Mouse (Mus musculus) 416B (cell line): ENCODE data around the gene Nipa1.
"Not testable (repeated sequence)": the region's sequence is repeated elsewhere in the genome, so short reads cannot be mapped to it uniquely, and the experiment has no call there.

Experiments
- DNase-seq: peaks from one replicate; pipeline ENCODE4 v3.0.0; 2011; ENCODE audit warnings: low read depth

Gene Nipa1

DNA sequence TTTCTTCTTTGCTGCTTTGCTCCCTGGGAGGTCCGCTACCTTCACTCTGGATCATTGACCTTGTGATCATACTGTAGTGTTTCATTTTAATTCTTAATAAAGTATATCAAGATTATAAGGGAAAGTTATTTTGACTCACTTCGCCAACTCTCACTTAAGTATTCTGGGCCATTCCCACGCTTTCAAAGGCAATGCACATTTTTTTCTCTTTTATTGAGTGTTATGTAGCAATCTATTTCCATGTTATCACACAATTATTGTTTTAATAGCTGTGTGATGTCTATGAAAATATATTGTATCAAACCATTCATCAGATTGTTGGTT, at the start of gene Nipa1:
Nipa1 (minus strand) TSS at position 25 of the 324 bp plus-strand sequence.
- DNase-seq: no peak

- no peak for DNase-seq
These were observed 46.9 kb upstream of the Nipa1 start for GRCm38 (mm10) chr7:56066634-56067033.

DNA sequence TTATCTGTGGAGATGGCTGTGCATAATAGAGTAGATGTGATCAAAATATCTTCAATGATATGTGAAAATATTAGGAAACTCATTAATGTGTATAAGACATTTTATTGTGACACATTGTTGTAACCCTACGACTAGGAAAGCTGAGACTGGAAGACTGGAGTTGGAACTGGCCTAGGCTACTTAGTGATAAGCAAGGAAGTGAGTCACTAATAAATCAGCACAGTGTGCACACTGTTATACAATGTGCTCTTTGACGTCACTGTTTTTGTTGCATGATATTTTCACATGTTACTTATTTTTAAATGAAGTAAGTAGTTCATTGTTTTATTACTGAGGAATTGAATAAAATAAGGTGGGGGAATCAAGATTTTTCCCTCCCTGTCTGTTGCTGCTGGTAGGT, 46.4 kb upstream of the Nipa1 start:
- peak; percentile 67 for DNase-seq

DNA sequence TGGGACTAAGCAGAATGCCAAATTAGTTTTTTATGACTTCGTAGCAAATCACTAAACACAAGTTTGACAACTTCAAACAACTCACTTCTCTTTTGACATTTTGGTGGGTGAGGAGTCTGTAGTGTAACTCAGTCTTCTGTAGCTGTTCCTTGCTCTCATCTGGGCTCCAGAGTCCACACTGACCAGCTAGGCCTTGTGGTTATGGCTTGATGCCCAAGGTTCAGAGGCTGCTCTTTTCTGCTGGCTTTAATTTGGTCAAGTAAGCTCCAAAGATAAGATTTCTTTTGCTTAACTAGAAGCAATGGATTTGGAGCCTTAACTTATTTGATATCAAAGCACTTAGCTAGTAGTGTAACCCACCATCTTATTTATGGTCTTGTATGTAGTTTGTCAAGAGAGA, 45.1 kb upstream of the Nipa1 start:
- peak; percentile 69 for DNase-seq

DNA sequence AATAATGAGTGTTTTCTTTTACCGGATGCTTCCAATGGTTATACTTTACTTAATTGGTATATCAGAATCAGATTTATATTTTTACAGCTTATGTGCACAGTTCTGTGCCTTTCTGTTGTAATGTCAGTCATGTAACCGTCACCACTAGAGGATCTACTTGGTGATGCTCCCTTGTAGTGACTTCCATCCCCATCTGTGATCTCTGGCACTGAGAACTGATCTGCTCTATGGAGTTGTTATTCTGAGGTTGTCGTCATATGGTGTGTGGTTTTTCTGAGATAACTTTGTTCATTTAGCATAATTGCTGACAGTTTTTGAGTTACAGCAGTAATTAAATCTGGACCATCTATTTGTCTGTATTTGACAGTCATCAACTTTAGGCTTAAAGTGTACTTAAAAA, 35.6 kb upstream of the Nipa1 start:
- no peak for DNase-seq

DNA sequence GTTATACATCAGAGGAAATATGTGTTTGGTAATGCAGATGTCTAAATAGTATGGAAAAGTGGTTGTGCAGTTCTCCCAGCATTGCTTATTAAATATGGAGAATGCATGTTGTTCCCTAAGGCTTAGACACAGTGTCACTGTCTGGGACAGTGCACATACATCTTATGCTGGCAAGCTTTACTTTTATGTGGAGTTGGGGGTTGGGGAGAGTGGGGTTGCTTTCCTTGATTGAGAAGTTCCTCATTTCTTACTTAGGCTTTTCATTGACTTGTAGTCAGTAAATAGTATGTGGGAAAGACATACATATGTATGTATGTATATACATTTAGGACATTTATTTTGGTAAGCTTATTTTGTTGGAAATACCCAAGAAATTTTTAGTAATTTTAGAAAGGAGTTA, 33.2 kb upstream of the Nipa1 start:
- peak; percentile 41 for DNase-seq

GRCm38 (mm10) chr7:56050487-56050911, 30.7 kb upstream of the Nipa1 start:
- DNase-seq: peak; percentile 45

- DNase-seq: peak; percentile 99
These were observed 30.1 kb upstream of the Nipa1 start, which contains the start of gene Herc2 for GRCm38 (mm10) chr7:56049831-56050321. Herc2 (plus strand) TSS chr7:56050196.

GRCm38 (mm10) chr7:56047178-56047577, 27.4 kb upstream of the Nipa1 start:
- no peak for DNase-seq

- no peak for DNase-seq
These were observed 24.5 kb upstream of the Nipa1 start for GRCm38 (mm10) chr7:56044267-56044629.

DNA sequence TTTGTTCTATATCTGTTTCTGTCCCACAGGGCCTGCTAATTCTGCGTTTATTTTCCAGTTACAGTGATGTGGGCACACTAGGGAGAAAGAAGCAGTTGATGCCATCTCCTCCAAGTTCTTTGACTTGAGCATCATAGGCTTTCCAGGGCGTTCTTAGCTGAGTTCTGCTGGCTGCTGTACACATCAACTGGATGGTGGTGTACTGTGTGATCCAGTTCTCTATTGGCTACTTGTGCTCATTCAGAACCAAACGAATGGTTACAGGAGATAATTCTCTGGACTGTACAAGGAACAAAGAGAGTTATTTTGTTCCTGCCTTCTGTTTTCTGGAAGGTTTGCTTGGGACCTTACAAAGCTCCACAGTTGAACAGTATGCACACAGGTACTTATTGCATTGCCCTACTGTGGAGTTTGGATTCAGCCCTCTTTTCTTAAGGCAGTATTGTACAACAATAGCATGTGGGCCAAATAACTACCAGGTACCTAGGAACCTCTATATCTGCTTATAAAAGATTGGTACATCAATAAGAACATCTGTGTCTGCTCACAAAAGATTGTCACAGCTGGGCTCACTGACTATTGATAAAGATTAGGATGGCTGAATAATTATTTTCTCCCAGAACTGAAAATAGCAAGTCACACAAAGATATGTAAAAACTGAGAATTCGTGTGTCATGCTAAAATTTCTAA, 24.0 kb upstream of the Nipa1 start:
- no peak for DNase-seq

DNA sequence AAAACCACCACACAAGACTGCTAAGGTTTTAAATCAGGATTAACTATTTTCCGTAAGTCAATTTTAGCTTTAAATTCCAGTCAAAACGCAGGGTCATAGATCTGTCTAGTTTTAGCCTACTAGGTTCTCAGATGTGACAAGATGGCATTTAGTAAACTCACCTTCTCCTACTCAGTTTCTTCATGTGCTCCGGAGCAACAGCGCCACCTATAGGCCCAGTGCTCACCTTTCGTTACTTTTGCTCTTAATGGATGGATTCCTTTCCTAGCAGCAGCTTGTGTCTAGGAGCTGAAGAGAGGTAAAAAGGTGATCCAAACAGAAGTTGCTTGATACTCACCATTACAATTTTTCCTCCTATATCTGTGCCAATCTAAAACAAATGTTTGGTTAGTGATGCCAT, 22.6 kb upstream of the Nipa1 start:
- DNase-seq: peak; percentile 89

DNA sequence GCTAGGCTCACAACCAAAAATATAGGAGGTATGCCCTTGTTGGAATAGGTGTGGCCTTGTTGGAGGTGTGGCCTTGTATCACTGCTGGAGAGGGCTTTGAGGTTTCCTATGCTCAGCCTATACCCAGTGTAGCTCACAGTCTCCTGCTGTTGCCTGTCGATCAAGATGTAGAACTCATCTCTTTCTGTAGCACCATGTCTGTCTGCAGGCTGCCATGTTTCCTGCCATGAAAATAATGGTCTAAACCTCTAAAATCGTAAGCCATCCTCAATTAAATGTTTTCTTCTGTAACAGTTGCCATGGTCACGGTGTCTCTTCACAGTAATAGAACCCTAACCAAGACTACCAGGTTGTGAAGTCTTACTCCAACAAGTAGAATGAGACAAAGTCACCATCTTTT, 3.8 kb upstream of the Nipa1 start:
- DNase-seq: no peak

- peak; percentile 66 for DNase-seq
These were observed 503 bp downstream of the Nipa1 start for GRCm38 (mm10) chr7:56018972-56019929.

GRCm38 (mm10) chr7:56018446-56018971, 1.2 kb downstream of the Nipa1 start:
- DNase-seq: peak; percentile 49

- DNase-seq: no peak
These were observed 2.0 kb downstream of the Nipa1 start for GRCm38 (mm10) chr7:56017761-56018160.

DNA sequence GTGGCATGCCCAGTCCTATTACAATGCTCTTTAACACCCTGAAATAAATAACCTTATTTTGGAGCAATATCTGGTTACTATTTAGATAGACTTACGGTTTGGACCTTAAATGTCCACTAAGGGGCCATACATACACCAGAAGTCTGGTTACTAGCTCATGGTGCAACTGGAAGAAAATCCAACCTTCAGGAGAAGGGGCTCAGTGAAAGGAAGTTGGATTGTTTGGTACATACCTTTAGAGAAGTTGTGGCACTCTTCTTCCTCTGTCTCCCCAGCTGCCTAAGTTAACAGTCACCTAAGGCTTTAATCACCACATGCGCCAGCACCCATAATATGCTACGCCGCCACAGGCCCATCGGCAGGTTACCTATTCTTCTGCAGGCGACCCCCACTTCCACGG, 3.9 kb downstream of the Nipa1 start:
- no peak for DNase-seq

DNA sequence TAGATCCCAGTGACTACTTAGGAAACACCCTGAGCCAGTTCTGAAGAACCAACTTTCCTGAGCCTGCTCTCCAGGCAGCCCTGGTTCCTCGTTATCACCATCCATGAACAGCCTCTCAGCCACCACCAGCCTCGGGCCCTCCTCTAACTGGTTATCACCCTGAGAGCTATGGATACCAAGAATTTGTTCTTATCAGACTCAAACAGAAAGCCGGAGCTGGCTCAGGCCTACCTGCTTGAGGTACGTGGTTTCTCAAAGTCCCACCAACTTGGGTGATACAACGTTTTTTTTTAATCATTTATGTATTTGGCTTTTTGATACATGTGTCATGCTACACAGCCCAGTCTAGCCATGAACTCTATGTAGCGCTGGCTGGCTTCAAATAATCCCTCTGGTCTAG, 4.6 kb downstream of the Nipa1 start:
- DNase-seq: no peak

DNA sequence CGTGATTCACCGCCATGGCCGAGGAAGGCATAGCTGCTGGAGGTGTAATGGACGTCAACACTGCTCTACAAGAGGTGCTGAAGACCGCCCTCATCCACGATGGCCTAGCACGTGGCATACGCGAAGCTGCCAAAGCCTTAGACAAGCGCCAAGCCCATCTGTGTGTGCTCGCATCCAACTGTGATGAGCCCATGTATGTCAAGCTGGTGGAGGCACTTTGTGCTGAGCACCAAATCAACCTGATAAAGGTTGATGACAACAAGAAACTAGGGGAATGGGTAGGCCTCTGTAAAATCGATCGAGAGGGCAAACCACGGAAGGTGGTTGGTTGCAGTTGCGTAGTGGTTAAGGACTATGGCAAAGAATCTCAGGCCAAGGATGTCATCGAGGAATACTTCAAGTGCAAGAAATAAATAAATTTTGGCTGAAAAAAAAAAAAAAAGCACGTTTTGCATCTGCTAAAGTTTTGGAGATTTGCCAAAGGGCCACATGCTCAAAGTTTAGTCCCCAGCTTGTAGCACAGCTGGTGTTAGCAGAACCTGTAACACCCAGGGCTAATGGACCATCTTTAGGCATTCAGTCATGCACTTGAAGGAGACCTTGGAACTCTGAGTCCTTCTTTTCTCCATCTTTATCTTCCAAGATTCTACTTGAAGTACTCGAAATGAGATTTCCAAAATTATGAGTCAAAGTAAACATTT, 5.6 kb downstream of the Nipa1 start:
- DNase-seq: not testable (repeated sequence)

- DNase-seq: no peak
These were observed 6.3 kb downstream of the Nipa1 start for GRCm38 (mm10) chr7:56013261-56014001.

- no peak for DNase-seq
These were observed 8.8 kb downstream of the Nipa1 start for GRCm38 (mm10) chr7:56011018-56011333.
